Mouse (Mus musculus) CH12.LX (cell line): ENCODE measurements around the gene Nptx1. TPM values are rescaled to one million over a fixed set of nuclear protein-coding genes. Genes with fewer than 3 reads are reported as not detected.

Source experiments
- BHLHE40 ChIP-seq: IDR thresholded peaks from 2 replicates; pipeline ENCODE4 v1.6.1; 2011; ENCODE audit warnings: mild to moderate bottlenecking, low read depth, low read length, improper control_type of control experiment
- KAT2A ChIP-seq: IDR thresholded peaks from 2 replicates; pipeline ENCODE4 v1.6.1; 2012; ENCODE audit warnings: low read length, improper control_type of control experiment, inconsistent platforms; ENCODE audit not compliant: insufficient replicate concordance
- MAX ChIP-seq: IDR thresholded peaks from 2 replicates; pipeline ENCODE4 v1.6.1; 2011; ENCODE audit warnings: low read length, improper control_type of control experiment
- MEF2A ChIP-seq: IDR thresholded peaks from 2 replicates; pipeline ENCODE4 v1.6.1; 2014; ENCODE audit warnings: low read depth, mild to moderate bottlenecking, inconsistent platforms, low read length, improper control_type of control experiment, borderline replicate concordance
- RCOR1 ChIP-seq: conservative IDR thresholded peaks from 2 replicates; pipeline ENCODE4 v1.6.1; 2012; ENCODE audit warnings: low read depth, mild to moderate bottlenecking, inconsistent platforms, low read length, improper control_type of control experiment
- TCF12 ChIP-seq: IDR thresholded peaks from 2 replicates; pipeline ENCODE4 v1.6.1; 2014; ENCODE audit warnings: low read depth, mild to moderate bottlenecking, inconsistent platforms, low read length, improper control_type of control experiment
- ZC3H11A ChIP-seq: IDR thresholded peaks from 2 replicates; pipeline ENCODE4 v1.6.1; 2012; ENCODE audit warnings: low read depth, mild to moderate bottlenecking, inconsistent platforms, low read length, improper control_type of control experiment
- ZKSCAN1 ChIP-seq: IDR thresholded peaks from 2 replicates; pipeline ENCODE4 v1.6.1; 2012; ENCODE audit warnings: low read depth, inconsistent platforms, low read length, improper control_type of control experiment, borderline replicate concordance
- polyA plus RNA-seq: library from polyadenylated mRNA; unstranded; fragments of >175 nt; gene quantifications from 2 replicates; pipeline ENCODE4 v1.2.1, GENCODE M21; 2012; ENCODE audit warnings: low read depth; ENCODE audit not compliant: insufficient read length
- total RNA-seq, 2 experiments: library from RNA; depleted of rRNA; stranded (reverse); fragments of 300-350 nt in 1 of 2; fragments of >200 nt in 1 of 2; gene quantifications; 2 replicates each; pipeline ENCODE4 v1.2.3; 2012 to 2014

Nptx1 gene
- total and polyA plus RNA-seq, 3 experiments, result under 0.01 TPM; not detected in 2

- TF ChIP-seq KAT2A (peak; percentile 90), MAX (peak; percentile 90), BHLHE40 (0 out of 2 replicates have a peak, but pooled peaks have one; percentile 9), TCF12 (peak; percentile 87), ZC3H11A (peak; percentile 42), ZKSCAN1 (no peak), RCOR1 (0 out of 2 replicates have a peak, but pooled peaks have one; percentile 25), MEF2A (peak; percentile 87)
Measured at GRCm38 (mm10) chr11:119490861-119491689, 56.5 kb downstream of the Nptx1 start, which contains the start of gene Endov (continued).

Other genes with a start within 250 kb of the Nptx1 start
- gene Eif4a3, start 247.7 kb downstream of the Nptx1 start, total RNA-seq (2012; rRNA removed), result 402 and 538 TPM in 2 replicates
- 400 and 449 TPM in 2 replicates for gene Eif4a3, start 247.7 kb downstream of the Nptx1 start, total RNA-seq (2014; rRNA removed)
- 554 and 605 TPM in 2 replicates for gene Eif4a3, start 247.7 kb downstream of the Nptx1 start, polyA plus RNA-seq
- gene Card14, start 240.0 kb downstream of the Nptx1 start, total RNA-seq (2012; rRNA removed), result 0.63 and 1.1 TPM in 2 replicates
- gene Card14, start 240.0 kb downstream of the Nptx1 start, total RNA-seq (2014; rRNA removed), result not detected in 2 replicates
- gene Card14, start 240.0 kb downstream of the Nptx1 start, polyA plus RNA-seq, result 0.16 TPM in 1 of 2 replicates, not detected in the other
- 9.6 and 10.6 TPM in 2 replicates for gene Sgsh, start 192.2 kb downstream of the Nptx1 start, total RNA-seq (2012; rRNA removed)
- 3.2 and 3.9 TPM in 2 replicates for gene Sgsh, start 192.2 kb downstream of the Nptx1 start, total RNA-seq (2014; rRNA removed)
- 5.9 and 12.2 TPM in 2 replicates for gene Sgsh, start 192.2 kb downstream of the Nptx1 start, polyA plus RNA-seq
- 2.7 and 3.3 TPM in 2 replicates for gene Slc26a11, start 192.2 kb downstream of the Nptx1 start, total RNA-seq (2012; rRNA removed)
- gene Slc26a11, start 192.2 kb downstream of the Nptx1 start, total RNA-seq (2014; rRNA removed), result 1.4 and 1.9 TPM in 2 replicates
- 1.6 and 2.6 TPM in 2 replicates for gene Slc26a11, start 192.2 kb downstream of the Nptx1 start, polyA plus RNA-seq
- gene Rnf213, start 154.7 kb downstream of the Nptx1 start, total RNA-seq (2012; rRNA removed), result 12.4 and 23.2 TPM in 2 replicates
- gene Rnf213, start 154.7 kb downstream of the Nptx1 start, total RNA-seq (2014; rRNA removed), result 3.6 and 4.2 TPM in 2 replicates
- gene Rnf213, start 154.7 kb downstream of the Nptx1 start, polyA plus RNA-seq, result 8.2 and 11.2 TPM in 2 replicates
- gene Endov, start 56.4 kb downstream of the Nptx1 start, total RNA-seq (2012; rRNA removed), result 13.3 and 18.5 TPM in 2 replicates
- gene Endov, start 56.4 kb downstream of the Nptx1 start, total RNA-seq (2014; rRNA removed), result 13.0 and 13.5 TPM in 2 replicates
- 12.0 and 13.3 TPM in 2 replicates for gene Endov, start 56.4 kb downstream of the Nptx1 start, polyA plus RNA-seq
- 26.7 and 29.3 TPM in 2 replicates for gene Rptor, start 55.2 kb upstream of the Nptx1 start, total RNA-seq (2012; rRNA removed)
- 8.3 and 10.3 TPM in 2 replicates for gene Rptor, start 55.2 kb upstream of the Nptx1 start, total RNA-seq (2014; rRNA removed)
- gene Rptor, start 55.2 kb upstream of the Nptx1 start, polyA plus RNA-seq, result 28.3 and 33.1 TPM in 2 replicates